Mouse (Mus musculus) retina, embryonic 14.5 days (tissue): ENCODE results near the gene Gm11444.

Experiments used
- DNase-seq: peaks from one replicate; pipeline ENCODE4 v3.0.0-alpha.2; 2015; ENCODE audit warnings: low spot score

Gene Gm11444

GRCm38 (mm10) chr11:85835753-85836522 is 14.2 kb downstream of the Gm11444 start:
- DNase-seq = peak; percentile 48

DNA sequence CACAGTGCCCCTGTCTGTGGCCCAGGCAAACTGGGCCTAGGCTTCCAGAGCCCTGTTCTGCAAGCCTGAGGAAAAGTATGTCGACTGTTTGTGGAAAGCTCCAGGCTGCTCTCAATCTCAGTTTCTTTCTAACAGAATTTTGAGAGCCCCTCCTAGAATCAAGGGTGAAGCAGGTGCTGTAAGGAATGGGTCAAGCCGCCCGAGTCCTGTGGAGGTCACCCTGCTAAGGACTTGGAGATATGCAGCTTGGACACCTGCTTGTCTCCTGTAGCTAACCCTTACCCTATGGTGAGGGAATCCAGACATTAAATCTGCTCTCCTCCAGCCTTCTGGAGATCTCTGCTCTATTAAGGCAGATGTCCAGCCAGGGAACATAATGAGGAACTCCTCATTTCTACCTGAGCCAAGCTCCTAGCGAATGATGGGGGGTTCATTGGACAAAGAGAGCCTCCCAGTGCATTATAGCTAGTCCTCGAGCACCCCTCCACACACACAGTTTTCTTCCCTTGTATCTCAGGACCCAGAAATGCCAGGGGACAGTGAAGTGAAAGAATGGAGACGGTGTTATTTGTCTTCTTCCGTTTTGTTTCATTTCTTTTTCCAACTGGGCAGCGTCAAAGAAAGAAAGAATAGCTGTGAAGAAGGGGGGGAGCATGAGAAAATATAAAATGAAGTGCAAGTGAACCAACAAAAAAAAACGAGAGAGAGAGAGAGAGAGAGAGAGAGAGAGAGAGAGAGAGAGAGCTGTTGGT is 15.0 kb downstream of the Gm11444 start:
- DNase-seq = no peak

DNA sequence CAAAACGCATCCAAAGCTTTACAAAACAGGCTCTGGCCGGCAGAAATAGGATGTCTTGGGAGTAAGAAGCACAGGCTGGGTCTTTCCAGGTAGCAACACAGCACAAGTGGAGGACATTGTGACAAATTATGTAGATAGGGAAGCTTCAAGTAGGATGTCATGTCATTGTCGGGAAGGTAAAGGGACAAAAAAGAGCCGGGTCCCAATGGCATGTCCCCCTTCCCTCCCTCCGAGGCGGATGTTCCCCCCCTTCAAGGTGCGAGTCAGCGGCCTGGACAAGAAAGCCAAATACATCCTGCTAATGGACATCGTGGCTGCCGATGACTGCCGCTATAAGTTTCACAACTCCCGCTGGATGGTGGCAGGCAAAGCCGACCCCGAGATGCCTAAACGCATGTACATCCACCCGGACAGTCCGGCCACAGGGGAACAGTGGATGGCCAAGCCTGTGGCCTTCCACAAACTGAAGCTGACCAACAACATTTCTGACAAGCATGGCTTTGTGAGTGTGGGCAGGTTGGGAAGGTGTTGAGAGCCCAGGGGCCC is 15.7 kb downstream of the Gm11444 start:
- no peak for DNase-seq

- DNase-seq = peak; percentile 40
Observed at GRCm38 (mm10) chr11:85833761-85834385, 16.3 kb downstream of the Gm11444 start.

DNA sequence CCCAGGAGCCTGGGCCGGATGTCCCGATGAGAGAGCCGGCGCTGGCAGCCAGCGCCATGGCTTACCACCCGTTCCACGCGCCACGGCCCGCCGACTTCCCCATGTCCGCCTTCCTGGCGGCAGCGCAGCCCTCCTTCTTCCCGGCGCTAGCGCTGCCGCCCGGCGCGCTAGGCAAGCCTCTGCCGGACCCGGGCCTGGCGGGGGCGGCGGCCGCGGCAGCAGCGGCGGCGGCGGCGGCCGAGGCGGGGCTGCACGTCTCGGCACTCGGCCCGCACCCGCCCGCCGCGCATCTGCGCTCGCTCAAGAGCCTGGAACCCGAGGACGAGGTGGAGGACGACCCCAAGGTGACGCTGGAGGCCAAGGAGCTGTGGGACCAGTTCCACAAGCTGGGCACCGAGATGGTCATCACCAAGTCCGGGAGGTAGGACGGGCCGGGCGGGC is 17.0 kb downstream of the Gm11444 start:
- DNase-seq = peak; percentile 47

DNA sequence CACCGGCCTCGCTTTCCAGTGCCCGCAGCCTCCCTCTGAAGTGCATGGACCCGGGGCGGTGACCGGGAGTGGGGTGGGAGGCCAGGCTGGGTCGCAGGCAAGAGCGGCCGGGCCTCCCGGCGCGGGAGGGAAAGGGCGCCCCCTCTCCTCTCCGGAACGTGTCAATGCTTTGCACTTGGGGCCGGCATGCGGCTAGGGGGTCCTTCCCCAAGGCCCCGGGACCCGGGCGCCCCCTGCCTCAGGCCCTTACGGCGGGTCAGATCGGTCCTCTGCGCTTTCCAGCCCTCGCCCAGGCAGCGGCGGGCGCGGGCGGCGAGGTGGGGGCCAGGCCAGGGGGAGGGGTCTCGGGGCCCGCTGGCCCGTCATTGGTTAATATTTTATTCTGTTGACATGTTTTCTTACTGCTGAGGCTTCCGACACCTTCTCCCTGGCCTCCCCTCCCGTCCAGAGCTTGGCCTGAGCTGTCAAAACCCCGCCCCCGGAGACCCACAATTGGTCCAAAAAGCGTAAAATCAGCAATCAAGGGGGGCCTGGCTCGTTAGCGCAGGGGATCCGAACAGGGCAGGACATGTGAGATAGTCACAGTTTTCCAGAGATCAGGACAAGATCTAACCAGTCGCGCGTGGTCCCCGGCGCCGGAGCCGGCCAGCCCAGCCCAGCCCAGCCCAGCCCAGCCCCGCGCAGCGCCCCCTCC is 17.8 kb downstream of the Gm11444 start, which contains the start of gene Tbx2:
Gene Tbx2, plus strand, starts transcription at position 321 of the 694 bp plus-strand sequence.
- peak; percentile 94 for DNase-seq

- DNase-seq = peak; percentile 60
Observed at GRCm38 (mm10) chr11:85831656-85832230, 18.4 kb downstream of the Gm11444 start.

- peak; percentile 78 for DNase-seq
Observed at GRCm38 (mm10) chr11:85830901-85831341, 19.2 kb downstream of the Gm11444 start.

DNA sequence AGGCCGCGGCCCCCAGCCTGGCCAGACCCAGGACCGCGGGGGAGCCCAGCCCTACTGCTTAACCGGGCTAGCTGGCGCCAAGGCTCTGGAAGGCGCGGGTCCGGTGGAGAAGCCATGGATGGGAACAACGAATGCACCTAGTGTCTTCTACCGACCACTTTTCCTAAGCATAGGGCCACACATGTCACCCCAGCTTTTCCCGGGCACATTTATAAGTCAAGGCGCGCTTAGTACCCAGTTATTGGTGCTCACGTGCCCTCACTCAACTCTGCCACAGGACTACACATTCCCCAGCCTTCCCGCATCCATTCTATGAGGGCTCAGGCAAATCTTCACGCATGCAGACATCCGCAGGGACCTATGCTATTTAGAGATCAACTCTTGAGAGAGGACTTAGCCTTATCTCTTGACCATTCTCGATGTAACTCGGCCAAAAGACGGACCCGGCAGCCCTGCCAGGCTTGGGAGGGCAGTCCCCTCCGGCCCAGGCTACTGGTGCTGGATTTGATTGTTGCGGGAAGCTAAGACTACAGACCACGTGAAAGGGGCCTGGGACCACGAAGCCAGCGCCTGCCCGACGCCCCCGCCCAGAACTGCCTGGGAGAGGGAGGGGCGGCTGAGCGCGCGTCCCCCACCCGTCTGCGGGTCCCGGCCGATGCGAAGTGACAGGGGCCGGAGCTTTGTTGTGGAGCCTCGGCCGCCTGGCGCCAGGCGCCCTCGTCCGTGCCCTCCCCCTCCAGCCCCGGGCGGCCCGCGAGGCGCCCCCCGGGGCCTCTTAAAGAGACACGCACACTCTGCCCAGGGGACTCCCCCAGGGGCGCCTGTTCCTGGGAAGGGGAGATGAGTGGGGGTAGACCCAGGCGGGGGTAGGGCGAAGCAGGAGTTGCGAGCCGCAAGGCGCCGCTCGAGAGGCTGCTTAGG is 20.4 kb downstream of the Gm11444 start:
- peak; percentile 87 for DNase-seq

- peak; percentile 35 for DNase-seq
Observed at GRCm38 (mm10) chr11:85828691-85829519, 21.2 kb downstream of the Gm11444 start.

DNA sequence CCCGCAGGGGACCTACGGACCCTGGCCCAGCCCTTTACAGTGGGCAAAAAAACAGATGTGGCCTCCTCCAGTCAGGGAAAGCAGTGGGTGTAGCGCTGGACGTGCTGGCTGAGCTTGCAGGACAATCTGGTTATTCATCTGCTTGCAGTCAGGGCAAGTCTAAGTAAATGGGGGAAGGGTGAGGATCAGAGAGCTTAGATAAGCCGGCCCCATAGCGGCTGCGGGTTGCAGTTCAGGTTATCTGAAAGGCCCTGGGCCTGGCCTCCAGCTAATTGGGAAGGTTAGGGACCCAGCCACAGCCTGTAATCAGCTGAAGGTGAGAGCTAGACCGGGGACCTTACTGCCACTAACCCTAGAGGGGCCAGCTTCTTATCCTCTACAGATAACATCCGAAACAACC is 22.8 kb downstream of the Gm11444 start:
- peak; percentile 57 for DNase-seq

- DNase-seq = no peak
Observed at GRCm38 (mm10) chr11:85825823-85826222, 24.3 kb downstream of the Gm11444 start.

- no peak for DNase-seq
Observed at GRCm38 (mm10) chr11:85825031-85825430, 25.1 kb downstream of the Gm11444 start.

DNA sequence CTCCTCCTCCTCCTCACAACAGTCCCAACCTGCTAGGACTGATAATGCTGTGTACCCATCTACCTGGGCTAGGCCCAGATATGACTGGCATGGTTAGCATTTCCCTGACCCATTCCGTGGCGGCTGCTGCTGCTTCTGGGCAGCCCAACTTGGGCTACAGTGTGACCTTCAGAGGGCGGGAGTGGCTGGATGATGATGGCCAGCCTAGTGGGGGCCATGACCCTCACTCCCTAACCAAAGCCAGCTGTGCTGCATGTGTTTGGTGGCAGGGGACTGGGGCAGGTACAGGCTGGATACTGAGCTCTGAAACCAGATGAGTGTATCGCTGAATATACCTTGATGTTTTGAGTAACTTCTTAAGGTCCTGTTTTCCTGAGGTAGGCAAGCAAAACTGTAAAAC is 26.3 kb downstream of the Gm11444 start:
- no peak for DNase-seq

- peak; percentile 84 for DNase-seq
Observed at GRCm38 (mm10) chr11:85823181-85823580, 27.0 kb downstream of the Gm11444 start.

DNA sequence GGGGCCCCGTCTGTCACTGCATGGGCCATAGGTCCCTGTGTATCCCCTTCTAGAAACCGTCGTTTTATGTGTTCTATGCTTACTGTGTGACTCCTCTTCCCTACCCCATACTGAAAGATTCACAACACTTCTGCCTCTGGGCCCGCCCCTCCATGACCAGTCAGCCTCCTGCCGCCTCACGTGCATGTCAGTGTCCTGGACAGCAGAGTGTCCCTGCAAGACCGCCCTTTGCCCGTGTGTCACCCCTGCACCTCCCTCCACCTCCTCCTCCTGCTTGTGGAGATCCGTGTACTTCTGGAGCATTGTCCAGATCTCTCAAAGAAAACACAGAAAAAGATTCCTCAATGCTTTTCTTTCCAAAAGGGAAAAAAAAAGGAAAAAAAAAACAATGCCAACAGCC is 28.5 kb downstream of the Gm11444 start:
- no peak for DNase-seq

- DNase-seq = no peak
Observed at GRCm38 (mm10) chr11:85820959-85821358, 29.2 kb downstream of the Gm11444 start.

GRCm38 (mm10) chr11:85818401-85818800 is 31.7 kb downstream of the Gm11444 start:
- DNase-seq = no peak

GRCm38 (mm10) chr11:85816471-85816870 is 33.7 kb downstream of the Gm11444 start:
- no peak for DNase-seq
